Mouse (Mus musculus): ENCODE data around the gene Slc12a3.

DNA sequence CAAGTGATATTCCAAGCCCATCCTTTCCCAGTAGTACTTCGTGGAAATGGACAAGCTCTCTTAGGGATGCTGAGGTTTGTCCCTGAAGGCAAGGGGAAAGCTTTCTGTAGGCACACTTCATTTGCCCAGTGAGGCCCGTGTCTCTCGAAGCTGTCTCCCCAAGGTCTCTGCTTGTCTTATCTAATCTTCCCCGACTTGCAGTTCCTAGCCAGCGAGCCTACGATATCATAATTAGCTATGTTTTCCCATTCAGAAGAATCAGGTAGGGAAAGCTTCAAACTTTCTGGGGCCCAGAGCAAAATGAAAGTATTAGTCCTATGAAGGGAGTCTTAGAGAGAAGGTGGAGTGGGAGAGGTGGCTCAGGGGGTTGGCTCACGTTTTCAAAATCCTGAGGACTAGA is 55.2 kb downstream of the Slc12a3 start:
- TF ChIP-seq CTCF (IDR thresholded peaks at IDR 0.05; ENCODE audit: low read depth, low read length) = no peak
- TF ChIP-seq TAL1 (conservative IDR thresholded peaks at IDR 0.05; ENCODE audit: low read depth, low read length) = no peak

Measured in G1E (cell line).